ENCODE assay signal across 8 mouse cellular contexts in the genomic region with DNA sequence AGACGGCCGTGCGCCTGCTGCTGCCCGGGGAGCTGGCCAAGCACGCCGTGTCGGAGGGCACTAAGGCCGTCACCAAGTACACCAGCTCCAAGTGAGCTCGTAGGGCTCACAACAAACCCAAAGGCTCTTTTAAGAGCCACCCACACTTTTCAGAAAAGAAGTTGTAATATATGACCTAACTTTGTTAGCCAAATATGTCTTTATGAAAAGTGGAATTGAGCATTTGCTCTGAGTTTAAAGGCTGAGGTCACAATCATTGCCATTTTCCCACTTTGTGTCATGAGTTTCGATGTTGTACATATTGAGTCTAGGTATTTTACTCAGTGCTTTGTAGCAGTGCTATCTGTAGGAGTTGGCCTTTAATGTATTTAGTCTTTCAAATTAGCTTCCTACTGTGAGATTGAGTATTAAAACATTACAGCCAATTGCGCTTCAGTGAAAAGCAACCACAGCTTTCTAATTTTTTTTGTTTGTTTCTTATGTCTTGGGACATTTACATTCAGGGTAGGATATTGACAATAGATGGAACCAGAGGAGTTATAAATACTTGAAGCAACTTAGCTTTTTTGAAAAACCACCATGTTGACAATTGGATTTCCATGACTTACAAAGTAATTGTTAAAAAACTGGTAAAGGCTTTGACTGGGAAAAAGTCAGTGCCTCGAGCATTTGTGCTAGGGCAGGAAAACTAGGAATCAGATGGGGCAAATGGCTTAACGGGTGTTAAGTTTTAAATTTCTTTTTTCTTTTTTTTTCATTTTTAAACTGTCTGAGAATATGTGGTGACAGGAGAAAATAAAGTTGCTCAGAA. TPM values are rescaled to one million over a fixed set of nuclear protein-coding genes. Genes with fewer than 3 reads are reported as not detected.
DNase-seq lines count a peak whose midpoint lies in the region; ATAC-seq lines count a peak whose summit lies in the region.

No protein-coding gene starts in this region.

- no peak for DNase-seq in heart, postnatal 14 days
- DNase-seq in ZHBTc4 (ENCODE audit: low read depth, low spot score): peak; percentile 62
- DNase-seq in frontal cortex, postnatal 36 days (ENCODE audit: low spot score in 2 of 2): no peak
- DNase-seq in cerebellum, adult 8-10 months: no peak
- DNase-seq in right cerebral cortex, postnatal 10 days (ENCODE audit: low spot score in 2 of 2): no peak

- H3K4me1 ChIP-seq in heart, embryonic 15.5 days (replicated peaks): peaks cover 21% of the 10 kb centered on the region

- H3K4me3 ChIP-seq in heart, embryonic 15.5 days: peak overlapping the region; percentile 39

- no peaks in the 10 kb centered on the region for H3K9me3 ChIP-seq in heart, embryonic 15.5 days (replicated peaks)

- 7% methylated on average over 13 of the region's 13 CpGs for WGBS in heart, embryonic 15.5 days

- H3K27me3 ChIP-seq in heart, embryonic 15.5 days: no peaks in the 10 kb centered on the region

- peak overlapping the region; percentile 99 for H3K27ac ChIP-seq in heart, embryonic 15.5 days

- peak overlapping the region; percentile 70 for H3K4me2 ChIP-seq in heart, embryonic 15.5 days

- H3K9ac ChIP-seq in heart, embryonic 15.5 days: peak overlapping the region; percentile 50; the same call in 1 of the 2 replicates

- intact Hi-C loops in heart, postnatal 14 days (cut with DNase I): loop anchor here (5.0 kb wide), 2 partner anchors 310 to 1705 kb away; a partner anchor contains a TSS

- no peaks in the 10 kb centered on the region for H3K36me3 ChIP-seq in heart, embryonic 15.5 days

- peak; percentile 17 for ATAC-seq in heart, embryonic 15.5 days (replicated peaks; ENCODE audit: insufficient number of reproducible peaks, insufficient read depth, low FRiP score, low read depth)
- ATAC-seq in granulocyte monocyte progenitor cell, adult 5-6 weeks (replicated peaks; ENCODE audit: poor library complexity, severe bottlenecking): peak; percentile 3; the same call in 1 of the 2 replicates
- peak; percentile 9; the same call in 1 of the 2 replicates for ATAC-seq in megakaryocyte-erythroid progenitor cell, adult 5-6 weeks (replicated peaks; ENCODE audit: low FRiP score, low TSS enrichment, poor library complexity, severe bottlenecking)

RNA-seq across cellular contexts. Expression of a gene that starts 0.8 kb away (rescaled TPM):
- 1.2 and 1.9 TPM in 2 replicates for polyA plus RNA-seq in heart, embryonic 15.5 days (2015; fragmentation: Nextera tagmentation; extraction: Ambion mirVana)
- 10 to 100 TPM; 26.5 to 61.9 TPM for total RNA-seq in heart, postnatal 14 days (2021)
- total RNA-seq in granulocyte monocyte progenitor cell, adult 5-6 weeks (2014; fragmentation: Nextera tagmentation): 155 and 176 TPM in 2 replicates
- total RNA-seq in granulocyte monocyte progenitor cell, adult 5-6 weeks (2017): 3,446 and 3,529 TPM in 2 replicates
- 322 and 625 TPM in 2 replicates for total RNA-seq in megakaryocyte-erythroid progenitor cell, adult 5-6 weeks (2014; fragmentation: Nextera tagmentation)
- 4,065 and 6,565 TPM in 2 replicates for total RNA-seq in megakaryocyte-erythroid progenitor cell, adult 5-6 weeks (2017)

RNA-seq across cellular contexts. Expression of a gene that starts 1.9 kb away (rescaled TPM):
- 2.0 and 4.1 TPM in 2 replicates for polyA plus RNA-seq in heart, embryonic 15.5 days (2015; fragmentation: Nextera tagmentation; extraction: Ambion mirVana)
- total RNA-seq in heart, postnatal 14 days (2021): 10 to 100 TPM; 21.1 to 58.2 TPM
- total RNA-seq in granulocyte monocyte progenitor cell, adult 5-6 weeks (2014; fragmentation: Nextera tagmentation): 24.5 and 38.0 TPM in 2 replicates
- 507 and 886 TPM in 2 replicates for total RNA-seq in granulocyte monocyte progenitor cell, adult 5-6 weeks (2017)
- total RNA-seq in megakaryocyte-erythroid progenitor cell, adult 5-6 weeks (2014; fragmentation: Nextera tagmentation): 81.7 and 130 TPM in 2 replicates
- total RNA-seq in megakaryocyte-erythroid progenitor cell, adult 5-6 weeks (2017): 369 and 555 TPM in 2 replicates

RNA-seq across cellular contexts. Expression of a gene that starts 3.6 kb away (rescaled TPM):
- 15.3 and 20.4 TPM in 2 replicates for polyA plus RNA-seq in heart, embryonic 15.5 days (2015; fragmentation: Nextera tagmentation; extraction: Ambion mirVana)
- total RNA-seq in heart, postnatal 14 days (2021): 100 to 1,000 TPM in 1 of 2 experiments, 10 to 100 TPM in 1; 54.2 to 146 TPM
- 9.2 and 31.4 TPM in 2 replicates for total RNA-seq in granulocyte monocyte progenitor cell, adult 5-6 weeks (2014; fragmentation: Nextera tagmentation)
- 1,996 and 2,074 TPM in 2 replicates for total RNA-seq in granulocyte monocyte progenitor cell, adult 5-6 weeks (2017)
- total RNA-seq in megakaryocyte-erythroid progenitor cell, adult 5-6 weeks (2014; fragmentation: Nextera tagmentation): 69.7 and 80.3 TPM in 2 replicates
- 1,316 and 2,308 TPM in 2 replicates for total RNA-seq in megakaryocyte-erythroid progenitor cell, adult 5-6 weeks (2017)

RNA-seq across cellular contexts. Expression of a gene that starts 4.8 kb away (rescaled TPM):
- 3.1 and 4.7 TPM in 2 replicates for polyA plus RNA-seq in heart, embryonic 15.5 days (2015; fragmentation: Nextera tagmentation; extraction: Ambion mirVana)
- total RNA-seq in heart, postnatal 14 days (2021): 100 to 1,000 TPM in 1 of 2 experiments, 10 to 100 TPM in 1; 70.3 to 154 TPM
- 92.5 and 158 TPM in 2 replicates for total RNA-seq in granulocyte monocyte progenitor cell, adult 5-6 weeks (2014; fragmentation: Nextera tagmentation)
- 628 and 657 TPM in 2 replicates for total RNA-seq in granulocyte monocyte progenitor cell, adult 5-6 weeks (2017)
- total RNA-seq in megakaryocyte-erythroid progenitor cell, adult 5-6 weeks (2014; fragmentation: Nextera tagmentation): 324 and 486 TPM in 2 replicates
- 276 and 731 TPM in 2 replicates for total RNA-seq in megakaryocyte-erythroid progenitor cell, adult 5-6 weeks (2017)

RNA-seq across cellular contexts. Expression of a gene that starts 8.7 kb away (rescaled TPM):
- polyA plus RNA-seq in heart, embryonic 15.5 days (2015; fragmentation: Nextera tagmentation; extraction: Ambion mirVana): 38.8 and 41.2 TPM in 2 replicates
- total RNA-seq in heart, postnatal 14 days (2021): 100 to 1,000 TPM; 200 to 202 TPM
- 61.8 and 110 TPM in 2 replicates for total RNA-seq in granulocyte monocyte progenitor cell, adult 5-6 weeks (2014; fragmentation: Nextera tagmentation)
- total RNA-seq in granulocyte monocyte progenitor cell, adult 5-6 weeks (2017): 737 and 810 TPM in 2 replicates
- total RNA-seq in megakaryocyte-erythroid progenitor cell, adult 5-6 weeks (2014; fragmentation: Nextera tagmentation): 152 and 164 TPM in 2 replicates
- 474 and 577 TPM in 2 replicates for total RNA-seq in megakaryocyte-erythroid progenitor cell, adult 5-6 weeks (2017)
